Mouse (Mus musculus) left cerebral cortex, adult 18-20 months (tissue): ENCODE data around the gene Ddit4. TPM values are rescaled to one million over a fixed set of nuclear protein-coding genes. Genes with fewer than 3 reads are reported as not detected.

Experiments used
- DNase-seq, 2 experiments: peaks; one replicate each; pipeline ENCODE4 v3.0.0; 2021 to 2022; ENCODE audit warnings: low spot score in 2 of 2, mixed read lengths in 1 of 2
- total RNA-seq, 2 experiments: library from RNA; stranded (reverse); gene quantifications; 2 replicates each; pipeline ENCODE4 v1.2.3; 2021

Gene Ddit4
- total RNA-seq, 2 experiments from 2014 or later = 35.8 to 41.3 TPM

GRCm38 (mm10) chr10:59920810-59921681, 30.6 kb downstream of the Ddit4 start:
- peak in 1 of 2 experiments; percentile 52 for DNase-seq

- no peak for DNase-seq
Observed at GRCm38 (mm10) chr10:59920485-59920809, 31.2 kb downstream of the Ddit4 start.

GRCm38 (mm10) chr10:59919494-59920181, 32.0 kb downstream of the Ddit4 start:
- DNase-seq = no peak

DNA sequence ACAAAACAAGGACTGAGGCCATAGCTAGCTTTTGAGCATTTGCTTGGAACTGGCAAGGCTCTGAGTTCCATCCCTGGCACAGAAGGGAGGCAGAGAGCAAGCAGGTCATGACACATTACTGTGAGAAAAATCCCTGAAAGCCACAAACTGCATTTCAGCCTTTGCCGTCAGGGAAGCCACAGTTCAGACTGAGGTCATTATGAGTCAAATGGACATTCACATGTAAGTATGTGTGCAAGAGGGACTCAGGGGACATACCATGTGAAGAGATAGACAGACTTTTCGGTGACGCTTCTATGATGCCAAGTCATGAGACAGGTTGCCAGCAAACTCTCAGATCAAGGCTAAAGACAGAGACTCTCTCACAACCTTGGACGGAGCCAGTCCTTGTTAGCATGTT, 33.5 kb downstream of the Ddit4 start:
- no peak for DNase-seq

DNA sequence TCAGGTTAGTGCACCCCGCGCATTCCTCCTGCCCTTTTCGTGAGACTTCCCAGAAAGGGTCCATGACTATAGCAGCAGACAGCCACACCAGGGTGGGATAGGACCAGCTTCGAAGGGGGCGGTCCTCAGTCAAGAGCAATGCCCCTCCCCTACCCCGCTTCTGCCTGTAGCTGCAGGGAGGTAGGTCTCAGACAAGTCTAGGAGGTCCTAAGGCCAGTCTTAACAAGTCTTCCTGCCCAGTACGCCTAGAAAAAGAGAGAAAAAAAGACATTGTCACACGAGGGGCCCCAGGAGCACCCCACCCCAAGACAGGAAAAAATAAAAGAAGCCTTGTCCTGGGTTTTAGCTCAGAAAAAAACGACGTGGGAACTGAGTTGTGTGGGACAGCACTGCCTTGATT, 35.0 kb downstream of the Ddit4 start:
- no peak for DNase-seq

GRCm38 (mm10) chr10:59916159-59916558, 35.5 kb downstream of the Ddit4 start:
- no peak for DNase-seq

- DNase-seq = no peak
Observed at GRCm38 (mm10) chr10:59915196-59915962, 36.3 kb downstream of the Ddit4 start.

DNA sequence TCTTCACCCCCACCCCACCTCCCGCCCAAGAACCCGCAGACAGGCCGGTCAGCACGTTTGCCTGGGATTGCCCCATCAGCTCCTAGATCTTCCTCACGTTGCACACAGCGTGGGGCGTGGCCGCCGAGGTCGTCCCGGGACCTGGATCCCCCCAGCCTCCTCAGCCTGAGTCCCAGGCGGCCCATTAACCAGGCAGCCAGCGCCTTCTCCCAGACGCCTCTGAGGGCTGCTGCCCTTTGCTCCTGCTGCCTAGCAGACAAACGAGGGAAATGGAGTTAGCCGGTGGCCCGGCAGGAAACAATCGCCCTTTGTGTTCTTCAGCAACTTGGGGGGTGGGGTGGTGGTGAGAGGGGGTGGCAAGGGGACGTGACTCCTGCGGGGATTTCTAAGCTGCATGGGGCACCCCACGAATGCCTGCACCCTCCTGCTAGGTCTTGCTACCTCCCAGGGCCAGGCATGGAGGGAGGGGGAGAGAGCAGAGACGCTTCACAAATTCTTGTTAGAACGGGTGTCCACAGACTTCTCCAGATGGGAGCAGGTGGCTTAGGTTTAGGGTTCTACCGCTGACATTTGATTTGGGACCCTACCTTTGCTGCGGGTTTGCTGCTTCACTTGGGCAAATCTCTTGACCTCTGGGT, 40.0 kb downstream of the Ddit4 start:
- DNase-seq = no peak

DNA sequence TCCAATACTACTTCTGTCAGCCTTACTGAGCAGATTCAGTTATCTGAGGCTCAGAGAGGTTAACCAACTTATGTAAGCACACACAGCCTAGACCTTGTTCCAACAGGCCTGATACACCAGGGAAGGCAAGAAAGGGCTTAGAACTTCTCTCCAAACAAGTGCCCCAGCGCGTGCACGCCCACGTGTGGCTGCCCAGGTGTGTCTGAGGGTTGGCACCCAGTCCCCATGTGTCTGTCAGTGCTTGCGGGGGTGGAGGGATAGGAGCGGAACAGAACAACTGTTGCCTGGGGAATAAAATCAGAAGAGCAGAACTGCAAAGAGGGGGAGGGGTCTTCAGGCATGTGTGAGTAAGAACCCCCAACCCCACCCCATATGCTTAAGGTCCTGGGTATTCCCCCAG, 40.5 kb downstream of the Ddit4 start:
- no peak for DNase-seq

- DNase-seq = no peak
Observed at GRCm38 (mm10) chr10:59909357-59909847, 42.2 kb downstream of the Ddit4 start.

- no peak for DNase-seq
Observed at GRCm38 (mm10) chr10:59908776-59909315, 42.8 kb downstream of the Ddit4 start.

- no peak for DNase-seq
Observed at GRCm38 (mm10) chr10:59907695-59908299, 43.8 kb downstream of the Ddit4 start.

GRCm38 (mm10) chr10:59907080-59907609, 44.5 kb downstream of the Ddit4 start:
- no peak for DNase-seq

DNA sequence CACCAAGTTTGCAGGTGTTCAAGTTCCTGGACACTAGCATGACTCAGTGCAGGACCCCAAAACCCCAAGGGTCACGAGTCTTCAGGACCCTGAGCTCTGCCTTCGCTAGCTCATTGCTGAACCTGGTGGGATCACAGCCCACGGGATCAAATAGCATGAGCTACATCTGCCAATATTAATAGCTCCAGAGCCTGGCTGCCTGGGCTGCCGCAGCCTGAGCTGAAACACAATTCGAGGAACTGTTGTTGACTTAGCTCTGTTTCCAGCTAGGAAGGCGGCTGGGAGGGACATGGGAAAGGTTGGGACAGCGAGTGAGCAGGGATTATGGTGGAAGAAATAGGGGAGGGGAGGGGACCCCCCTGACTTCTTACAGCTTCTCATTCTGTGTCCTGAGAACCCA, 48.5 kb downstream of the Ddit4 start:
- no peak for DNase-seq

GRCm38 (mm10) chr10:59902606-59902990, 49.0 kb downstream of the Ddit4 start:
- no peak for DNase-seq

DNA sequence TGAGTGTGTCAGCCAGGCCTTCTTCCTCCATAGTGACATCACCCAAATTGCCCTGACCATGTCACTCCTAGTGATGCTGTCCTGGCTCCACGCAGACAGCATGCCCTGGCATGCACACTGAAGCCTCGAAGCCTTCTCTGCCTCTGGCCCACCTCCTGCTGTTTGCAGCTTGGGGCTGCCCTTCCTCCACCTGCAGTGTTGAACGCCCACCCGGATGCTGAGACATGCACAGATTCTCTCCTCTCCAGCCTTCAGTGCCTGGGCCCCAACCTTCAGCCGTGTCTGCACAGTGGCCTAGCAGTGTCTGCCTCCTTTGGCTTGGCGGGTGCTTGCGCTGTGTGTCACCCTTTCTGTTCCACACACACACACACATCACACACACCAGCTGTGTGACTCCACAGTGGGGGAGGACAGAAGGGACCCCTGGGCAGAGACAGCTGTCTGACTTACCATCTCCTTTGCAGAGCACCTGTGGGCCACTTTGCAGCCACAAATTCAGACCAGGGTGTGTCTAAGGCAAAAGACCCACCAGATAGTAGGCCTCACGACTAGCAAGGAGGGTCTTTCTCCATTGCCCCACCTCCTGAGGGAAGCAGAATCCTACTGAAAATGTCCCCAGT, 49.5 kb downstream of the Ddit4 start:
- peak in 1 of 2 experiments; percentile 43 for DNase-seq

GRCm38 (mm10) chr10:59901463-59901862, 50.2 kb downstream of the Ddit4 start:
- DNase-seq = no peak

DNA sequence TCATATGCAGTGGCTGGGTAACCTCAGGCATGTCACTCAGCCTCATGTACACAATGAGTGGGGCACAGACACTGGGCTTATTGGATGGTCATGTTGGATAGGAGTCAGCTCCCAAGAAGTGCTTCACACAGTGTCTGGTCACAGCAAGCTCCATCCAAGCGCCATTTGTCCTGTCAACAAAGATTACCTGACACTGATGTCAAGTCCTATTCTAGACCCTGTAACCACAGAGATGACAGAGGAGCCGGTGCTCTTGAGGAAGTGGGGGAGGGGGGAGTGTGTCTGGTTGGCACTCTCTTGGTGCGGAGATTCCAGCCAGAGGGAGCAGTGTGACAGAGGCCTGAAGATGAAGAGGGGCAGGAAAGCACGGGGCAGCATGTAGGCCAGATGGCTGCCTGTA, 50.7 kb downstream of the Ddit4 start:
- DNase-seq = no peak

GRCm38 (mm10) chr10:59900174-59900435, 51.5 kb downstream of the Ddit4 start:
- DNase-seq = no peak
